Mouse (Mus musculus): ENCODE data around the gene Tead1. TPM values are rescaled to one million over a fixed set of nuclear protein-coding genes. Genes with fewer than 3 reads are reported as not detected.

Gene Tead1
- polyA plus RNA-seq, 1 experiment, result 4.4 TPM

DNA sequence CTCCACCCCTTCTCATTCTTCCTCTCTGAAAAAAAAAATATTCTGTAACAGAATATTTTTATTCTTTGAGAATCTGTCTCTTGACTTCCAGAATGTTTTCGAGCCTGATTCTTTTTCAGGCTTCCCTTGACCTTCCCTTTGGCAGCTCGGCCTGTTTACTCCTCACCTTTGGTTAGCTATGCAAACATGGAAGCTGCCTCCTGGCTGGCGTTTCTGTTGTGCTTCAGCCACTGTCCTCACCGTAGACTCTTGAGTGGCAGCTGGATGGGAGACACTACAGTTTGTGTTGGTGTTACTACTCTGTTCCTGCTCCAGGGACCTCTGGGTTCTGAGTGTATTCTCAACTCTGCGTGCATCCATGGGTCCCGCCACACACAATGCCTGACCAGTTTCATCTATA, 176.3 kb downstream of the Tead1 start:
- H3K36me3 ChIP-seq (ENCODE audit: control insufficient read depth, insufficient read depth, low read length), result no peaks in the 10 kb centered on the region
- 80% methylated on average over 6 of the region's 6 CpGs for WGBS
- H3K27me3 ChIP-seq (ENCODE audit: control insufficient read depth, insufficient read depth, low read length), result no peaks in the 10 kb centered on the region; the same call in 1 of the 2 replicates
- no peak for DNase-seq
- no peak overlapping the region for H3K27ac ChIP-seq (ENCODE audit: control insufficient read depth, insufficient read depth, low read length)
- no peaks in the 10 kb centered on the region for H3K4me1 ChIP-seq (replicated peaks; ENCODE audit: control insufficient read depth, insufficient read depth, low read length)
- no peak overlapping the region for H3K4me3 ChIP-seq (ENCODE audit: control insufficient read depth, insufficient read depth, low read length)
- TF ChIP-seq CTCF (IDR thresholded peaks at IDR 0.05; ENCODE audit: borderline replicate concordance, control insufficient read depth, extremely low read depth, insufficient read depth, low read length, poor library complexity), result no peak
- TF ChIP-seq POLR2A (IDR thresholded peaks at IDR 0.05; ENCODE audit: control insufficient read depth, extremely low read depth, insufficient read depth, low read length, poor library complexity), result no peak

DNA sequence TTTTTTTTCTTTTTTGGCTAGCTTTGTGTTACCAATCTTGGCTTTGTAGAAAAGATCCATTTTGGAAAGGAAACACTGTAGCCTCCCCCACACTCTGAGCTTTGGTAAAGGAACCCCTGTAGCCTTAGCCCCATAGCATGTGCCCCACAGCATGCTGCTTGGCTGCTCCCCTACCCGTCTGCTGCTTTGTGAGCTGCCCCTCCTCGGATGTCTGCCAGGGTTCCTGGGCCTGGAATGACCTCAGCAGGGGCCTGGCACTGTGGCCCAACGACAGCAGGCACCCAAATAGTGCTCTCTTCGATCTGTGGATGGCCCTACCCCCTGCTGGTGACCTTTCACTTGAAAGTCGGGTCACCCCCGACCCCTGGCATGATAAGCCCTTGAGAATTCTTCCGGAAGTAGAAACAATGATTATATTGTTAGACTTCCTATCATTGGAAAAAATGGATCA, 177.0 kb downstream of the Tead1 start:
- 54% methylated on average over 7 of the region's 7 CpGs for WGBS

DNA sequence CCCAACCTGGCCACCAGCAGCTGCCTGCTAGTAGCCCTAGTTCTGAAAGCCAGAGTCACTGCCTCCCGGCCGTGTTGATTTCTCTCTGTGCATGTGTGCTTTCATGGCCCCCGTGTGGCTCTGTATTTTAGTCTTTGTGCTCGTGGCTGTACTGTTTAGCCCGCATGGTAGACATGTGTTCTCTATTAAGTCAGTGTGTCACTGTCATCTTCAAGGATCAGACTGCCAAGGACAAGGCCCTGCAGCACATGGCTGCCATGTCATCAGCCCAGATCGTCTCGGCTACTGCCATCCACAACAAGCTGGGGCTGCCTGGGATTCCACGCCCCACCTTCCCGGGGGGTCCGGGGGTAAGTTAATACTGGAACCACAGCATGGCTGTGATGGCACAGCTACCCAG, 177.5 kb downstream of the Tead1 start:
- DNase-seq, result no peak
- WGBS, result 90% methylated on average over 10 of the region's 10 CpGs
- TF ChIP-seq CTCF (IDR thresholded peaks at IDR 0.05; ENCODE audit: borderline replicate concordance, control insufficient read depth, extremely low read depth, insufficient read depth, low read length, poor library complexity) (no peak), POLR2A (IDR thresholded peaks at IDR 0.05; ENCODE audit: control insufficient read depth, extremely low read depth, insufficient read depth, low read length, poor library complexity) (no peak)
- no peaks in the 10 kb centered on the region for H3K4me1 ChIP-seq (replicated peaks; ENCODE audit: control insufficient read depth, insufficient read depth, low read length)
- H3K27ac ChIP-seq (ENCODE audit: control insufficient read depth, insufficient read depth, low read length), result no peak overlapping the region
- no peaks in the 10 kb centered on the region for H3K36me3 ChIP-seq (ENCODE audit: control insufficient read depth, insufficient read depth, low read length)
- no peaks in the 10 kb centered on the region; the same call in 1 of the 2 replicates for H3K27me3 ChIP-seq (ENCODE audit: control insufficient read depth, insufficient read depth, low read length)
- no peak overlapping the region for H3K4me3 ChIP-seq (ENCODE audit: control insufficient read depth, insufficient read depth, low read length)

More for the DNA sequence above, 177.0 kb downstream of the Tead1 start:
- Histone ChIP-seq H3K36me3 (ENCODE audit: control insufficient read depth, insufficient read depth, low read length) (no peaks in the 10 kb centered on the region), H3K4me1 (replicated peaks; ENCODE audit: control insufficient read depth, insufficient read depth, low read length) (no peaks in the 10 kb centered on the region), H3K27me3 (ENCODE audit: control insufficient read depth, insufficient read depth, low read length) (no peaks in the 10 kb centered on the region; the same call in 1 of the 2 replicates), H3K4me3 (ENCODE audit: control insufficient read depth, insufficient read depth, low read length) (no peak overlapping the region), H3K27ac (ENCODE audit: control insufficient read depth, insufficient read depth, low read length) (no peak overlapping the region)
- TF ChIP-seq POLR2A (IDR thresholded peaks at IDR 0.05; ENCODE audit: control insufficient read depth, extremely low read depth, insufficient read depth, low read length, poor library complexity) (no peak), CTCF (IDR thresholded peaks at IDR 0.05; ENCODE audit: borderline replicate concordance, control insufficient read depth, extremely low read depth, insufficient read depth, low read length, poor library complexity) (no peak)
- no peak for DNase-seq

DNA sequence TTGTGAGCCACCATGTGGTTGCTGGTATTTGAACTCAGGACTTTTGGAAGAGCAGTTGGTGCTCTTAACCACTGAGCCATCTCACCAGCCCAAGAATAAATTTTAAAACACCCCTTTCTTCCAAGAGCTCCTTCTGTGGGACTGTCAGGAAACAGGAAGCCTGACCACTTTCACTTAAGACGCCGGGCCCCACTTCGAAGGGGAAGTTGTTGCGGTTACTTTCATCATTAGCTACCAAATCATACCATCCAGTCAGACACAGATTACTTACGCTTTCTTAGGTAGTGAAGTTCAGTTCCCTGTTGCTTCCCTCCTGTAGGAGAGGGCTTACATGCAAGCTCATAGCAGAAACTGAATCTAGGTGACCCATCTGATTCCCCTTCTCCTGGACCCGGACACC, 180.8 kb downstream of the Tead1 start:
- DNase-seq, result no peak
- Histone ChIP-seq H3K36me3 (ENCODE audit: control insufficient read depth, insufficient read depth, low read length) (no peaks in the 10 kb centered on the region), H3K27ac (ENCODE audit: control insufficient read depth, insufficient read depth, low read length) (no peak overlapping the region), H3K4me1 (replicated peaks; ENCODE audit: control insufficient read depth, insufficient read depth, low read length) (no peaks in the 10 kb centered on the region), H3K27me3 (ENCODE audit: control insufficient read depth, insufficient read depth, low read length) (no peaks in the 10 kb centered on the region; the same call in 1 of the 2 replicates), H3K4me3 (ENCODE audit: control insufficient read depth, insufficient read depth, low read length) (no peak overlapping the region)
- WGBS, result 1% methylated on average over 6 of the region's 6 CpGs
- TF ChIP-seq CTCF (IDR thresholded peaks at IDR 0.05; ENCODE audit: borderline replicate concordance, control insufficient read depth, extremely low read depth, insufficient read depth, low read length, poor library complexity) (no peak), POLR2A (IDR thresholded peaks at IDR 0.05; ENCODE audit: control insufficient read depth, extremely low read depth, insufficient read depth, low read length, poor library complexity) (no peak)

DNA sequence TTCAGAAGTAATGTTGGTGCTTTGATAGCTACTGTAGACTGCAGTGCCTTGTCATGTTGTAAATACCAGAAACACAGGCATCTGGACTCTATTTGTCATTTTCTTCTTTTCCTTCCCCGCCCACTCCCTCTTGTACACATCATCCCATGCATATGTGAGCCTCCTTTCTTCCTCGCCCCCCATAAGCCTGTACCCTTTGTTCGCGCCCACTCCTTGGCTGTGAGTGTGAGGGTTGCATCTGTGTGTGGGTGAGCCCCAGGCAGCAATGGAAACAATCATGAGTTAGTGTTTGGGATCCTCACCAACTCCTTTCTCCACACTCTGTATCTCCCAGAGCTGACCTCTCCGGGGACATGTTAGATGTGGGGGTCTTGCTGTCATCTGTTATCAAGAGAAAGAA, 183.0 kb downstream of the Tead1 start:
- no peak for DNase-seq
- Histone ChIP-seq H3K4me1 (replicated peaks; ENCODE audit: control insufficient read depth, insufficient read depth, low read length) (no peaks in the 10 kb centered on the region), H3K27ac (ENCODE audit: control insufficient read depth, insufficient read depth, low read length) (no peak overlapping the region), H3K4me3 (ENCODE audit: control insufficient read depth, insufficient read depth, low read length) (no peak overlapping the region), H3K36me3 (ENCODE audit: control insufficient read depth, insufficient read depth, low read length) (no peaks in the 10 kb centered on the region), H3K27me3 (ENCODE audit: control insufficient read depth, insufficient read depth, low read length) (no peaks in the 10 kb centered on the region)
- 93% methylated on average over 5 of the region's 5 CpGs for WGBS
- no peak for TF ChIP-seq CTCF (IDR thresholded peaks at IDR 0.05; ENCODE audit: borderline replicate concordance, control insufficient read depth, extremely low read depth, insufficient read depth, low read length, poor library complexity)
- no peak for TF ChIP-seq POLR2A (IDR thresholded peaks at IDR 0.05; ENCODE audit: control insufficient read depth, extremely low read depth, insufficient read depth, low read length, poor library complexity)

DNA sequence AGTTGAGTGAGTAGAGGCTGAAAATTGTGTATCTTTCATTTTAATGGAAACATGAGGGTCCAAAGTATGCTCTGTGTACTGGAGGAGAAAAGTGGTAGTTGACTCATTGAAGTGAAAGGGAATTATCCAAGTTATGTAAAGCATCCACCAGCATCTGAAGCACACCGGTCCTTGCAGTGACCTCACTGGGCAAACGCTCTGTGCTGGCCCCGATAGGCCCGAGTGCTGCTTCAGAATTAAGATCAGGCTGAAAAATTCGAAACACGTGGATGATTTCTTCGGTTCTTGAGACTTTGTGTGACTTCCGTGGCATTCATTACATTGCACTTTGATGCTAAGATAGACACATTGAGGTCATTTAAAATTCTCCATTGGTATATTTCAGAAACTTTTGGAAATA, 185.1 kb downstream of the Tead1 start:
- no peaks in the 10 kb centered on the region for H3K4me1 ChIP-seq (replicated peaks; ENCODE audit: control insufficient read depth, insufficient read depth, low read length)
- H3K27ac ChIP-seq (ENCODE audit: control insufficient read depth, insufficient read depth, low read length), result no peak overlapping the region
- H3K36me3 ChIP-seq (ENCODE audit: control insufficient read depth, insufficient read depth, low read length), result no peaks in the 10 kb centered on the region
- no peaks in the 10 kb centered on the region for H3K27me3 ChIP-seq (ENCODE audit: control insufficient read depth, insufficient read depth, low read length)
- H3K4me3 ChIP-seq (ENCODE audit: control insufficient read depth, insufficient read depth, low read length), result no peak overlapping the region
- DNase-seq, result no peak
- TF ChIP-seq POLR2A (IDR thresholded peaks at IDR 0.05; ENCODE audit: control insufficient read depth, extremely low read depth, insufficient read depth, low read length, poor library complexity), result no peak
- TF ChIP-seq CTCF (IDR thresholded peaks at IDR 0.05; ENCODE audit: borderline replicate concordance, control insufficient read depth, extremely low read depth, insufficient read depth, low read length, poor library complexity), result no peak
- WGBS, result 97% methylated on average over 8 of the region's 8 CpGs

DNA sequence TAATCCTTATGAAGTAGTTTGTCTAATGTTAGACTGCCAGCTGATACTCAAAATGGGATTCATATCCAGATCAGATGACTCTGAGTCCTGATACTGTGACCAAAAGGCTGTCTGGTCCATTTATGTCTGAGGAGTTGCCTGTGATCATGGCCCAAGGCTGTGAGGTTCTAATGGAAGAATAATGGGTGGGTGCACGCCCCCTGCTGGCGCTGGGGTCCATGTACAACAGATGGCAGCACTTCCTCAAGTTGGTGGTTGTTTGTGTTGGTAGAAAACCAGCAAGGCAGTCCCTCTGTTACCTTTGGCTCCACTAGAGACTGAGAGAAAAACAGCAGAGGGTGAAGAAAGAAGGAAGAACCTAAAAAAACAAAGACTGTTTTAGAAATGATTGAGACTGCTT, 186.6 kb downstream of the Tead1 start:
- H3K36me3 ChIP-seq (ENCODE audit: control insufficient read depth, insufficient read depth, low read length), result no peaks in the 10 kb centered on the region
- WGBS, result 3% methylated on average over 2 of the region's 2 CpGs
- no peak overlapping the region for H3K27ac ChIP-seq (ENCODE audit: control insufficient read depth, insufficient read depth, low read length)
- no peaks in the 10 kb centered on the region for H3K27me3 ChIP-seq (ENCODE audit: control insufficient read depth, insufficient read depth, low read length)
- no peaks in the 10 kb centered on the region for H3K4me1 ChIP-seq (replicated peaks; ENCODE audit: control insufficient read depth, insufficient read depth, low read length)
- no peak overlapping the region for H3K4me3 ChIP-seq (ENCODE audit: control insufficient read depth, insufficient read depth, low read length)
- DNase-seq, result no peak
- TF ChIP-seq POLR2A (IDR thresholded peaks at IDR 0.05; ENCODE audit: control insufficient read depth, extremely low read depth, insufficient read depth, low read length, poor library complexity), result no peak
- no peak for TF ChIP-seq CTCF (IDR thresholded peaks at IDR 0.05; ENCODE audit: borderline replicate concordance, control insufficient read depth, extremely low read depth, insufficient read depth, low read length, poor library complexity)
